Mouse (Mus musculus) B cell, adult 2 months (primary cell): ENCODE measurements around the gene Armh1.

ENCODE experiments used
- DNase-seq, 2 experiments: peaks; one replicate each; pipeline ENCODE4 v3.0.0; 2022

Gene Armh1

GRCm38 (mm10) chr4:117251801-117252316, at the start of gene Armh1, which contains the start of gene Tmem53:
Gene Armh1, minus strand, starts transcription at chr4:117252125.
Gene Tmem53, plus strand, starts transcription at chr4:117251951.
- peak; percentile 92 to 93 for DNase-seq

- no peak for DNase-seq
These were observed 48.0 kb upstream of the Armh1 start for GRCm38 (mm10) chr4:117299921-117300320.

GRCm38 (mm10) chr4:117297819-117298218, 45.9 kb upstream of the Armh1 start:
- no peak for DNase-seq

- DNase-seq, result no peak
These were observed 45.1 kb upstream of the Armh1 start for GRCm38 (mm10) chr4:117296849-117297593.

- no peak for DNase-seq
These were observed 39.8 kb upstream of the Armh1 start for GRCm38 (mm10) chr4:117291696-117292095.

GRCm38 (mm10) chr4:117288927-117289801, 37.2 kb upstream of the Armh1 start:
- peak; percentile 78 to 84 for DNase-seq

GRCm38 (mm10) chr4:117288277-117288926, 36.5 kb upstream of the Armh1 start:
- DNase-seq, result peak in 1 of 2 experiments; percentile 12

GRCm38 (mm10) chr4:117284363-117284762, 32.4 kb upstream of the Armh1 start:
- DNase-seq, result no peak

- DNase-seq, result no peak
These were observed 31.6 kb upstream of the Armh1 start for GRCm38 (mm10) chr4:117283271-117284191.

- no peak for DNase-seq
These were observed 29.3 kb upstream of the Armh1 start for GRCm38 (mm10) chr4:117281090-117281845.

GRCm38 (mm10) chr4:117280397-117280930, 28.5 kb upstream of the Armh1 start:
- DNase-seq, result no peak

GRCm38 (mm10) chr4:117279253-117279642, 27.3 kb upstream of the Armh1 start:
- DNase-seq, result no peak

GRCm38 (mm10) chr4:117278381-117279252, 26.7 kb upstream of the Armh1 start:
- DNase-seq, result no peak

GRCm38 (mm10) chr4:117277687-117278086, 25.8 kb upstream of the Armh1 start:
- no peak for DNase-seq

- no peak for DNase-seq
These were observed 25.1 kb upstream of the Armh1 start for GRCm38 (mm10) chr4:117277021-117277420.

- no peak for DNase-seq
These were observed 24.4 kb upstream of the Armh1 start for GRCm38 (mm10) chr4:117276281-117276711.

GRCm38 (mm10) chr4:117274720-117275119, 22.8 kb upstream of the Armh1 start:
- DNase-seq, result no peak

GRCm38 (mm10) chr4:117272459-117272858, 20.5 kb upstream of the Armh1 start:
- no peak for DNase-seq

GRCm38 (mm10) chr4:117270278-117270677, 18.4 kb upstream of the Armh1 start:
- peak; percentile 75 for DNase-seq
